Mouse (Mus musculus) E14TG2a.4 (cell line): ENCODE measurements at regions not wholly inside any gene's neighbourhood (a gene's known extent, or its start where the extent isn't known, plus 50 kb on each side); places are given as distances from the start of the nearest gene placed in this dataset.

ENCODE experiments used
- H3K27me3 ChIP-seq: 2 replicates; pipeline ENCODE4 v1.6.1; 2014; ENCODE audit warnings: low read length, control low read depth; ENCODE audit not compliant: insufficient read depth
- H3K36me3 ChIP-seq: 2 replicates; pipeline ENCODE4 v1.6.1; 2014; ENCODE audit warnings: low read length, control low read depth; ENCODE audit not compliant: insufficient read depth
- H3K4me1 ChIP-seq: replicated peaks from 2 replicates; pipeline ENCODE4 v1.6.1; 2014; ENCODE audit warnings: low read depth, low read length, control low read depth
- H3K4me3 ChIP-seq: replicated peaks from 2 replicates; pipeline ENCODE4 v1.5.1; 2014; ENCODE audit warnings: mild to moderate bottlenecking, low read length
- H3K9me3 ChIP-seq: 2 replicates; pipeline ENCODE4 v1.6.1; 2014; ENCODE audit warnings: low read length, control low read depth
- CTCF ChIP-seq: conservative IDR thresholded peaks from 2 replicates; pipeline ENCODE4 v1.5.1; 2014; ENCODE audit warnings: low read length
- NANOG ChIP-seq: IDR thresholded peaks from 2 replicates; pipeline ENCODE4 v1.6.1; 2014; ENCODE audit warnings: borderline replicate concordance, low read length, mixed read lengths
- POU5F1 ChIP-seq: IDR thresholded peaks from 2 replicates; pipeline ENCODE4 v1.6.1; 2014; ENCODE audit warnings: low read length, borderline replicate concordance

DNA sequence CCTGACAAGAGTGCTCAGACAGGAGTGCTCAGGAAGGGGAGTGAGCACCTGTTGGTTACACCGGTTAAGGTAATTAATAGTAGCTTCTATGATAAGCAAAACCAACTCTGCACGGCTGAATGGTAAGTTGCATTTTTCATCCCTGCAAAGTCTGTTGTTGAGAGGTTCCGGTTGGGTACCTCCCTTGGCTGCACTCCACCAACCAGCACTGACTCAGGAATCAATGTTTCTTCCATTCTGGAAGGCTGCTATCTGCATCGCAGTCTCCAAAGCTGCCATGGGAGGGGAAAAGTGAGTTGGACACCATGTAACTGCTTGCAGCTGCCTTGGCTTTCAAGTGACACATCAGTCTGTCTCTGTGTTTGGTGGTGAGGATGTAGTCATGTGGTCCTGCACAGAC lies 93.0 kb upstream of the Cacna2d3 start:
- H3K36me3 ChIP-seq: no peaks in the 10 kb centered on the region
- 0 out of 2 replicates have a peak, but pooled peaks cover 4% of the 10 kb centered on the region for H3K9me3 ChIP-seq
- TF ChIP-seq POU5F1 (no peak), CTCF (no peak), NANOG (no peak)
- H3K4me3 ChIP-seq: no peak overlapping the region
- H3K4me1 ChIP-seq: 0 out of 2 replicates have a peak, but pooled peaks cover 3% of the 10 kb centered on the region
- no peaks in the 10 kb centered on the region for H3K27me3 ChIP-seq

DNA sequence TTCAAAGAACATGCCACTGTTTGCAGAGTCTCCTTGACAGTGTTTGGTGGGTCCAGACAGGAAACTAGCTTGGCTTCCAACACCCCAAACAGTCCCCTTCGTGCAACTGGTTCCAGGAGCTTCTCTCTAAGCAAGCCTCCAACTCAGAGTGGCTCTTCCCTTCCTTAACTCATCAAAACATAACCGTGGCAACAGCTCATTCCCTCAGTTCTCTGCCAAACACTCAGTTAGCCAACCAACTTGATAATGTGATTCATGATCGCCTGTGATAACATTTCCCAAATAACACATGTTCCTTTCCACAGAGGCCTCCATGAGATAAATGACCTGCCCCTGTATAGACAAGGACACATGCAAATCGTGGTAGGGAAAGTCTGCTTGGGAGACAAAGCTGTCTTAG lies 95.9 kb upstream of the Cacna2d3 start:
- H3K9me3 ChIP-seq: no peaks in the 10 kb centered on the region
- H3K27me3 ChIP-seq: no peaks in the 10 kb centered on the region
- no peak for TF ChIP-seq POU5F1
- TF ChIP-seq CTCF: no peak
- TF ChIP-seq NANOG: no peak
- no peaks in the 10 kb centered on the region for H3K36me3 ChIP-seq
- H3K4me1 ChIP-seq: 0 out of 2 replicates have a peak, but pooled peaks cover 3% of the 10 kb centered on the region
- H3K4me3 ChIP-seq: no peak overlapping the region

DNA sequence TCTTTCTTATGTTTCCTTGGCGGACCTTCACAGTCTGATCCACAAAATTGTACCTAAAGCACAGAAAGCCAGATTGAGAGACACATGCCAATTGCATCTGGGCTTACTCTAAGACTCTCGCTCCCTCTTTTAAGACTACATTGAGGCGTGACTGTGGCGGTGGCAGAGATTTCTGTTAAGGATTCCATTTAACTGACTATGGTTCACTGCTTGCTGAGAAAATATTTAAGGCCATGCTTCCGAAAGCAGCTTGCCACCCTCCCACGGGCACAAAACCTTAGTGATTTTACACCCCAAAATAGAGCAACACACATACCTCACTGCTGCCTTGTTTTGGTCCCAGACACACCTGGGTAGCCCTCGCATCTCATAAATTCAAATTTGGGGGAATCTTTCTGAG lies 96.6 kb upstream of the Cacna2d3 start:
- H3K4me3 ChIP-seq: no peak overlapping the region
- H3K9me3 ChIP-seq: no peaks in the 10 kb centered on the region
- 0 out of 2 replicates have a peak, but pooled peaks cover 3% of the 10 kb centered on the region for H3K4me1 ChIP-seq
- no peaks in the 10 kb centered on the region for H3K27me3 ChIP-seq
- H3K36me3 ChIP-seq: no peaks in the 10 kb centered on the region
- TF ChIP-seq CTCF (no peak), POU5F1 (no peak), NANOG (no peak)

DNA sequence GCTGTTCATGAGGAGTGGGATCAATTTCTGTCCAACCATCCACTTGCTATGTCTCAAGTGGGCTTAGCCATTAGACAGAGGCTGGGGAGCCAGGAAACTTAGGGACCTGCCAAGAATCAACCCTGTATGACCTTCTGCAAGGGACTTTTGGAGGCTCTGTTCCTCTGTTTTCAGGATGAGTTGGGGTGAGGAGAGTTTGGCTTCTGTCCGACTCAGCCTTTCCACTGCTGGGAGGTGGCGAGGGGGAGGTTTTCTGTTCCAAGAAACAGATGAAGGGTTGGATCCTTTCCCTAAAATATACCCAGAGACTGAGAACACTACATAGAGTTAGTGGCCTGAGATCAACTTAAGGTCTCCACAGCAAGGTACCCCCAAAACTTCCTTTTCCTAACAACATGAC lies 97.1 kb upstream of the Cacna2d3 start:
- Histone ChIP-seq H3K4me3 (no peak overlapping the region), H3K27me3 (no peaks in the 10 kb centered on the region)

DNA sequence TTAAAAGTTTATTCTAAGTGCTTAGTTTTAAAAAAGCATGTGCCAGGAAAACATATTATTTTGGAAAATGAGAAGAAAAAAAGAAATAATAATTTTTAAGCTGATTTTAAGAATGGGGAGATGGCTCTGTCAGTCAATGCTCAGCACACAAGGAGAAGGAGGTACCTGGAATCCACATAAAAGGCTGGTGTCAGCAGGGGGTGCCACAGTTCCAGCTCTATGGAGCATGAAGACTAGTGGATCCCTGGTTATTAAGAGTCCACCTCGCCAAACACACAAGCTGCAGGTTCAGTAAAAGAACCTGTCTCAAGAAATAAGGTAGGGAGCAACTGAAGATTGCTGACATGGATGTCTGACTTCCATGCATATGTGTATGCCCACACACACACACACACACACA lies 115.4 kb upstream of the Cacna2d3 start:
- TF ChIP-seq NANOG (no peak), POU5F1 (no peak), CTCF (no peak)
- no peaks in the 10 kb centered on the region; the same call in 1 of the 2 replicates for H3K9me3 ChIP-seq
- no peak overlapping the region for H3K4me3 ChIP-seq
- no peaks in the 10 kb centered on the region for H3K4me1 ChIP-seq
- no peaks in the 10 kb centered on the region for H3K36me3 ChIP-seq
- H3K27me3 ChIP-seq: no peaks in the 10 kb centered on the region

More for the DNA sequence above, 97.1 kb upstream of the Cacna2d3 start:
- Histone ChIP-seq H3K4me1 (0 out of 2 replicates have a peak, but pooled peaks cover 3% of the 10 kb centered on the region), H3K36me3 (no peaks in the 10 kb centered on the region), H3K9me3 (no peaks in the 10 kb centered on the region)
- TF ChIP-seq NANOG (no peak), POU5F1 (no peak), CTCF (no peak)

DNA sequence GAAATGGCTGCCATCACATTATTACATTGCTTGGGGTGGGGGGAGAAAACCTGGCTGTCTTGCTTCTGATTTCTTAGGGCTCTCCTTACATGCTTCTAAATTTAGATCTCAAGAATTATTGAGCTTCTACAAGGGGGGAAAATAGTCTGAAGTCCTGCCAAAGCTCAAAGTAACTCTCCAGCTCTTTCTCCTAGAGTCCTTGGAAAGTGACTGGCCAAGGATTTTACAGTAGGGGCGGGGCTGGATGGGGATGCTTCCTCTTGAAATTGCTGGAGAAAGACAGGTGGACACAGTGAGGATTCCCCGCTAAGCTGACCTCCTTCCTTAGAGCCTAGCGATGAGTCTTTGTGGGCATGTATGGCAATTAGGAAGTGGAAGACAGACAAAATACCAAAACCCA lies 117.9 kb upstream of the Cacna2d3 start:
- H3K4me1 ChIP-seq: no peaks in the 10 kb centered on the region

DNA sequence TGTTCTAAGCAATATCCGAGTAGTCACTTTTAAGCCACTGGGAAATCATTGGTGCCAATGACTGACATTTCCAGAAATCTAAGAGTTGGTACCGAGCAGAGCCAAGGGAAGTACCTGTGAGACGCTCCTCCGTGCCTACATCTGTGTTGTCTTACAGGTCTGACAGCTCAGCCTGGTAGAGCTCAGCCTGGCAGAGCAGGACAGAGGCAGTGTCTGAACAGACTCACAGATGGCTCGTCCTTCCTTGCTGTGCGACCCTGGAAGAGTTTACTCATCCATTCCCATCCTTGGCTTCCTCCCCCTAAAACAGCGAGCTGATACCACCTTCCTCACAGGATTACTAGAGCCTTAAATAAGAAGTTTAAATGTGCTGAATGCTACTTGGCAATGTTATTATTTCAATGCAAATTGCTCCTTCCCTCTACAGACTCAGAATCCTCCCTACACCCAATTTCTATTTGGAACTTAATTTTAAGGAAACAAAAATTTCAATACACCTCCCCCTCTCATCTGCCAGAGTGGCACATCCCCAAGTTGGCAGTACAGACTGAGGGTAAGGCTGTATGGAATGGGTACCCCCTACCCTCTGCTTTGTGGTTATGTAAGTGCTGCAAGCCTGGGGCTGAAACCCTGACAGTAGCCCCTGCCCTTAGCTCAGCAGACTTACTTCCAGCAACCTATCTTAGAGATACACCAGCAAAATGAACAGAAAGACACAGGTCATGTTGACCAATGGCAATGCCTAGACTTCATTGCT lies 119.9 kb upstream of the Cacna2d3 start:
- no peak for TF ChIP-seq CTCF
- TF ChIP-seq NANOG: no peak
- no peak for TF ChIP-seq POU5F1
- Histone ChIP-seq H3K27me3 (no peaks in the 10 kb centered on the region), H3K4me3 (no peak overlapping the region), H3K4me1 (no peaks in the 10 kb centered on the region), H3K36me3 (no peaks in the 10 kb centered on the region), H3K9me3 (no peaks in the 10 kb centered on the region; the same call in 1 of the 2 replicates)

More for the DNA sequence above, 117.9 kb upstream of the Cacna2d3 start:
- no peak for TF ChIP-seq CTCF
- no peak for TF ChIP-seq POU5F1
- no peak for TF ChIP-seq NANOG
- Histone ChIP-seq H3K27me3 (no peaks in the 10 kb centered on the region), H3K4me3 (no peak overlapping the region), H3K9me3 (no peaks in the 10 kb centered on the region; the same call in 1 of the 2 replicates), H3K36me3 (no peaks in the 10 kb centered on the region)

DNA sequence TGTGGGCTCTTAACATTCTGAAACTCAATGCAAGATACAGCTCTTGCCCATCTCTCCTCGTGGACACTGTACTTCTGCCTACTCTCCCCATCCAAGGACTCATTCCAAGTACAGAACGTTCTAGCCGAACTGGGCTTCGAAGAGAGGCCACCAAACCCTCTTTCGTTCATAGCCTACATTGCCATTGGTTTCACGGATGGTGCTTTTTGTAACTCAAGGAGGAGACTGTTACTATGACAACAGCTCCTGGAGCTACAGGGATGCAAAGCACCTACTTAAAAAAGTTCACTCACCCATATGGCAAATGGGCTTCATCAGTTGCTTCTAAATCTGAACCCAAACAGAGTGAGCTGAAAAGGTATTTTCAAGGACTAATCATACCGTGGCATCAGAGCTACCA lies 120.4 kb upstream of the Selenok start:
- H3K27me3 ChIP-seq: no peaks in the 10 kb centered on the region
- no peaks in the 10 kb centered on the region for H3K9me3 ChIP-seq
- H3K4me3 ChIP-seq: no peak overlapping the region
- no peaks in the 10 kb centered on the region for H3K36me3 ChIP-seq
- TF ChIP-seq CTCF (no peak), NANOG (no peak), POU5F1 (no peak)
- no peaks in the 10 kb centered on the region for H3K4me1 ChIP-seq

DNA sequence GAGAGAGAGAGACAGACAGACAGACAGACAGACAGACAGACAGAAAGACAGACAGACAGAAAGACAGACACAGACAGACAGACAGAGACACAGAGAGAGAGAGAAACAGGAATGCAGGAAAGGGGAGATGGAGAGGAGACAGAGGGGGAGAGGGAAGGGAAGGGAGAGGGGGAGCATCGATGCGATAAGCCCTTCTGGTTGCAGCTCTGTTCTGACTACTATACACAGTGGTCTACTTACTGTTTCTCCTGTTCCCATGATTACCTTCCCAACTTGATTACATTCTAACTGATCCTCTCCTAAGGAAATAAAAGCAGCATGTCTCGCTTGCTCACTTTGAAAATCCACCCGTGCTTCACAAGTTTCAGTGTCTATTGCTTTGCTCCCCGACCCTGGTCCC lies 116.8 kb upstream of the Selenok start:
- H3K4me1 ChIP-seq: no peaks in the 10 kb centered on the region
- H3K9me3 ChIP-seq: no peaks in the 10 kb centered on the region
- no peak for TF ChIP-seq CTCF
- TF ChIP-seq NANOG: no peak
- TF ChIP-seq POU5F1: no peak
- H3K27me3 ChIP-seq: no peaks in the 10 kb centered on the region
- H3K36me3 ChIP-seq: no peaks in the 10 kb centered on the region
- no peak overlapping the region for H3K4me3 ChIP-seq
